Mouse (Mus musculus) T-cell, adult 2 months (primary cell): ENCODE measurements around the gene Ankrd6.
A peak's percentile ranks its signal among the peaks of the same experiment; 100 is the strongest.

Experiments used
- DNase-seq: peaks from one replicate; pipeline ENCODE4 v3.0.0; 2022; ENCODE audit warnings: low spot score

The Ankrd6 gene

GRCm38 (mm10) chr4:32951035-32951940 is 647 bp upstream of the Ankrd6 start:
- no peak for DNase-seq

DNA sequence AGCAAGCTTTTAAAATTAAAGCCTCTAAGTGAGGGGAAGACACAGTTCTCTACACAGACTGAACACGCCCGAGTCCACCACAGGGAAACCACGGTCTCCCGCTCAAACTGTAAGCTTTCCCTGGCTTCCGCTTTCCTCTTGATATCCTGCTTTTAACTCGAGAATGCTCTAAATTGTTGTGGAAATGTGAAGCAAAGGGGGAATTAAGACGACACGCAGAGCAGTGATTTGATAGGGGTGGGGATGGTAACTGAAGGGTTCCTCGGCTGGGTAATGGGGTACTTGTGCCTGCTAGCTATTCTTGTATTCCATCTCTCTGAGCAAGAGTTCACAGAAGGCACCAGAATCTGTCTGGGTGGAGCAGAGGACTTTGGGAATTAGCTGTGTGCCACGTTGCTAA is 1.9 kb downstream of the Ankrd6 start:
- no peak for DNase-seq

DNA sequence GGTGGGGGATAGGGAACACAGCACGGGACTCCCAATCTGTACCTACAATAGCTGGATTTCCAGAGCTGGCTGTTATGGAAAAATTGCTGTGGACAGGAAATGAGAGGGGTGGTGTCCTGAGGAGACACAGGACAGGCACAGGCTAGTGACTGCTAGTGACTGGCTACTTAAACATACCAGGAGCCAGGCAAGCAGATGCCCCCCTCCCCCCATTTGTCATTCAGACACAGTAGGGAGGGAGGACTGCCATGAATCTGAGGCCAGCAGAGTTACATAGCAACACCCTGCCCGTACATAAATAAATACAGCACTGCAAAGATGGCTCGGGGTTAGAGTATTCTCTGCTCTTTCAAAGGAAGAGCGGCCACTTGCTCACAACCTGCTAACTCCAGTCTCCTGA is 3.0 kb downstream of the Ankrd6 start:
- DNase-seq = no peak

- DNase-seq = no peak
Observed at GRCm38 (mm10) chr4:32940984-32941383, 9.7 kb downstream of the Ankrd6 start.

GRCm38 (mm10) chr4:32939964-32940363 is 10.7 kb downstream of the Ankrd6 start:
- DNase-seq = no peak

DNA sequence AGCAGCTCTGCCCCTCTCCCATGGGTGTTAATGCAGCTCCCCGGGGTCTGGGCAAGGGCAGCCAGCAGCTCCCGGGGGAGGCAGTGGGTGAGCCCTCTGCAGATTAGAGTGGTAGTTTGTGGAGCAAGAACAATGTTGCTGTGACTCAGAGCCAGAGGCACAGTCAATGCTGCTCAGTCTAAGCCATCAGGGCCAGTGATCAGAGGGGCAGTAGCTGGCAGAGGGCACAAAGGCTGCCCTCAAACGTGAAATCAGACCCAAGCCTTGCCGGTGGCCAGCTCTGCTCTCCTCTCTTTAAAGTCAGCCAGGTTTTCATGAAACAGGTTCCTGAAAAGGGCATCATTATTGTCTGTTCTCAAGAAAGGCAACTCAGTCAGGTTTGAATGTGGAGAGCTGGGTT is 11.1 kb downstream of the Ankrd6 start:
- DNase-seq = no peak

- no peak for DNase-seq
Observed at GRCm38 (mm10) chr4:32936762-32937341, 13.8 kb downstream of the Ankrd6 start.

- DNase-seq = peak; percentile 48
Observed at GRCm38 (mm10) chr4:32932056-32932455, 18.6 kb downstream of the Ankrd6 start.

DNA sequence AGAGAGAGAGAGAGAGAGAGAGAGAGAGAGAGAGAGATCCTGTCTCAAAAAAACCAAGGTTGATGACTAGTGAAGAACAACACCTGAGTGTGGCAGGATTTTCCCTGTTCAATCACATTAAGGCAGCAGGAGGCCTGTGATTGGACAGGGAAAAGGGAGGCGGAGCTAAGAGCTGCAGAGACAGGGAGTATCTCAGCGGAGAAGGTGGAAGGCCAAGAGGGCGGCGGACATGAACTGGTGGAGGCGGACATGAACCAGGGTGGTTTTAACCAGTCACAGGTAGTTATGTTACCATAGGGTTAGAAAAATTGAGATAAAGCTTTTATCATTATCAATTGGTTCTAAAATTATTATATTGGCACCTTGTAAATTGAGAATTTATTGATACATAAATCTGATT is 20.9 kb downstream of the Ankrd6 start:
- DNase-seq = no peak

- peak; percentile 36 for DNase-seq
Observed at GRCm38 (mm10) chr4:32928692-32929448, 21.8 kb downstream of the Ankrd6 start.

GRCm38 (mm10) chr4:32923891-32924294 is 26.7 kb downstream of the Ankrd6 start:
- DNase-seq = no peak

DNA sequence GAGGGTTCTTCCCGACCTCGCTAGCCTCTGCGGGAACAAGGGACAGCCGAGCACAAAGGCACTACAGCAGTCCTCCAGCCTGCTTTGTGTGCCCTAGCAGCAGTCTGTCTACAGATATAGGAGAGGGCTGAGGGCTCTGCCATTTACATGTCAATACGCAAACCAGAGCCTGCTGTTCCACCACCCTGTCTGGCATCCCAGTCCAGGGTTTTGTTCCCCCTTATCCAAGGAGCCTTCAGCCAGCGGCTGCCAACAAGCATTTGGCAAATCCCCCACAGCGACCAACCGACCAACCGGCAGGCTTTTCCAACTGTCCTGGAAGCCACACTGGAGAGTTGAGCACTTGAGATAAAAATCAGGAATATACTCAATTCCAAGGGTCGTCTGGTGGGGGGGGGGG is 27.2 kb downstream of the Ankrd6 start:
- no peak for DNase-seq

GRCm38 (mm10) chr4:32922871-32923270 is 27.8 kb downstream of the Ankrd6 start:
- DNase-seq = no peak

DNA sequence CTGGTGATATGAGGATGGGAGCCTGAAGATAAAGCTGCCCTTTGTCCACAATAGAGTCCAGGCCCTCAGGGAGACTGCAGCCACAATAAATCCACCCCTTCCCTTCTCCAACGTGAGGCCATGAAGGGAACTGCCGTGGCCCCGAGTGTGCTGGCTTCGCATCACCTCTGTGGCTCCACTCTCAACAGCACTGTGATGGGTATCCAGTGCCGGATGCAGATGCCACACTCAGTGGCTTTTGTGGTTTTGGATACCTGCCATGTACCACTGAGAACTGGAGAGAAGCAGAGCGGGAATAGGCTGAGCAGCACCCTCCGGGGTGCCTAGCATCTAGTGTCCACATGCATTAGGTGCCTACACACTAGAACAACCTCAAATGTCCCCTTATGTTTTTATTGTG is 29.8 kb downstream of the Ankrd6 start:
- DNase-seq = peak; percentile 8

- DNase-seq = no peak
Observed at GRCm38 (mm10) chr4:32918571-32918970, 32.1 kb downstream of the Ankrd6 start.

DNA sequence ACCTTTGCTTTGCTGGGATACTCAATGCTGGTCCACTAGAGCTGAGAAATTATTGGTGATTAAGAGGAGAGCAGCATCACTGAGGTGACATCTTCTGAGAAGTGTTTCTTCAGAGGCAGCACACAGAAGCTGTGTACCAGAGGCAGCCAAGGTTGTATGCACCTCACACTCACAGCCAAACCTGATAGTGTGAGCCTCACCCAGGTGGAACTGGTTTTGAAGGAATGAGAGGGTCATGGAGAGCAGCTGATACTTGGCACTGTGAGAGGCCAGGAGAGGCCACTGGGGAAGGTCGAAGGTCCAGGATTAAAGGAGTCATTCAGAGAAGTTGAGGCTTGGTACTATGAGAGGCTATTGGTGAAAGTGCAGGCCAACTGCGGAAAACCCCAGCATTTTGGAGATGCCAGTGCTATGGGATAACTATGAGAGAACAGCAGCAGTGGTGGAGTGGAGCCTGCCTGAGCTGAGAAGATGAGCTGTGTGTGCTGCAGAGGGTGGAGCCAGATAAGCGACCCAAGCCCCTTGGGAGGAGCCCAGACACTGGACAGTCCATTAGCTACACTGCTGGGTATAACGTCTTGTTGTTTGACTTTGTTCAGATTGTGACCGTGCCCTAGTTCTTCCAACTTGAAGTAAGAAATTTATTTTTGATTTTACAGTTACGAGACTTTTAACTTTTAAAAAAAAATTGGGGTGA is 33.8 kb downstream of the Ankrd6 start:
- no peak for DNase-seq

- no peak for DNase-seq
Observed at GRCm38 (mm10) chr4:32915928-32916327, 34.7 kb downstream of the Ankrd6 start.

DNA sequence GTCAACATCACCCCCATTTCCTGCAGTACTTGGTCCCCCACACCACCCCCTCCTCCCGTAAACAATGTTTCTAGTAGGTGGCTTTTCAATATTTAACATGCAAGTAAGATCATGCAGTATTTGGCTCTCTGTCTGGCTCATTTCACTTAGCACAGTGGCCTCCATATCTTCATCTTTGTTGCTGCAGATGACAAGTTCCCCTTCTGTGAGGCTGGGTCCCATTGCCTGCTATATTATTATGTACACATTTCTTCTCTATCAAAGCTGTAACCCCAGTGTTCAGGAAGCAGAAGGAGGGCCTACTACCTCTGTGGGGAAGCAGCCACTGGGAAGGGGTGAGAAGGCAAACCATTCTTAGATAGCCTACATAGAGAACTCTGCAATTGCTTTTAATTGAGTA is 40.6 kb downstream of the Ankrd6 start:
- no peak for DNase-seq

GRCm38 (mm10) chr4:32909241-32909979 is 41.2 kb downstream of the Ankrd6 start:
- DNase-seq = peak; percentile 13

DNA sequence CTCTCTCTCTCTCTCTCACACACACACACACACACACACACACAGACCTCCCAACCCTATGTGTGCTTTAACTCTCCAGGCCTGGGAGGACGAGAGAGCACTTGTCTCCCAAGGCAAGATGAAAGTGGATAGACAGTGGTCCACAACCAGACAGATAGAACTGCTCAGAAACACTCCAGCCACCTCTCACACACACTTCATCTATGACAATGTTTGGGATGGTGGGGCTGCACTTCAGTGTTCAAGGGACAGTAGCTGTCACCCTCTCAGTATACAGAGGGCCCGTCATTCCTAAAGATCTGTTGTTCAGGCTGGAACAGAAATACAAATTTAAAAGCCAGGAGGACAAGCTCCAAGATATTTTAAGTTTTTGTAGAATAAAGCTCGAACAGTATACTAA is 43.0 kb downstream of the Ankrd6 start:
- no peak for DNase-seq

GRCm38 (mm10) chr4:32906627-32907026 is 44.0 kb downstream of the Ankrd6 start:
- peak; percentile 82 for DNase-seq

GRCm38 (mm10) chr4:32905913-32906312 is 44.7 kb downstream of the Ankrd6 start:
- no peak for DNase-seq
